Mouse (Mus musculus): ENCODE measurements around the gene Rhbdd3. TPM values are rescaled to one million over a fixed set of nuclear protein-coding genes. Genes with fewer than 3 reads are reported as not detected.

Rhbdd3 gene
- polyA plus RNA-seq, 1 experiment from 2014 or later: 19.6 TPM

GRCm38 (mm10) chr11:5055945-5056938 lies 42.5 kb upstream of the Rhbdd3 start:
- Histone ChIP-seq H3K4me3 (ENCODE audit: low read depth, low read length) (no peak overlapping the region), H3K4me2 (replicated peaks; ENCODE audit: low read depth) (no peak overlapping the region), H3K9ac (ENCODE audit: low read length) (no peak overlapping the region), H3K9me3 (ENCODE audit: control insufficient read depth, low read length) (no peaks in the 10 kb centered on the region), H3K4me1 (replicated peaks; ENCODE audit: control insufficient read depth, insufficient read depth) (peaks cover 4% of the 10 kb centered on the region; the same call in 1 of the 2 replicates), H3K36me3 (ENCODE audit: control insufficient read depth, insufficient read depth, low read length) (peaks cover 3% of the 10 kb centered on the region; the same call in 1 of the 2 replicates), H3K27ac (replicated peaks) (no peak overlapping the region), H3K27me3 (ENCODE audit: control insufficient read depth, insufficient read depth, low read length) (peaks cover 8% of the 10 kb centered on the region; the same call in 1 of the 2 replicates)
- no peak for TF ChIP-seq EP300 (optimal IDR thresholded peaks at IDR 0.05)
- TF ChIP-seq CTCF (IDR thresholded peaks at IDR 0.05; ENCODE audit: low read depth): no peak
- ATAC-seq (ENCODE audit: low FRiP score, low TSS enrichment) (no peak), DNase-seq (ENCODE audit: low spot score) (no peak)
- WGBS: 62% methylated on average over 23 of the region's 23 CpGs

DNA sequence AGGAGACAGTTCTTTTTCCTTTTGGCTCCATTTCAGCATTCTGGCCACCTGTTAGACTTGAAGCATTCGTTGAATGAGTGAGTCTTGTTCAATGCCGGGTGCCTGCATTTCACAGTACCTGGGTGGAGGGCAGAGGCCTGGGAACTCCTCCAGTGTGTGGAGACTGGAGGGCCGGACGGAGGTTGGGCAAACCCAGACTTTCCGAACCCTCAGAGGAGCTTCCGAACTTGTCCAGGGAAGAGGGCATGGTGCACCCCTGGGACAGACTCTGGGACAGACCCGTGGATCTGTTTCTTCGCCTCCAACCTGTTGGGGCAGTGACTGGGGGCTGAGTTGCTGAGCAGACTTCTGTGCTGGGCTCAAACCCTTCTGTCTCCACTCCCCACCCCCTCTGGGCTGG lies 41.7 kb upstream of the Rhbdd3 start:
- DNase-seq (ENCODE audit: low spot score): no peak
- Histone ChIP-seq H3K36me3 (ENCODE audit: control insufficient read depth, insufficient read depth, low read length) (peaks cover 3% of the 10 kb centered on the region; the same call in 1 of the 2 replicates), H3K9me3 (ENCODE audit: control insufficient read depth, low read length) (no peaks in the 10 kb centered on the region), H3K4me1 (replicated peaks; ENCODE audit: control insufficient read depth, insufficient read depth) (peaks cover 9% of the 10 kb centered on the region), H3K4me3 (ENCODE audit: low read depth, low read length) (no peak overlapping the region), H3K27me3 (ENCODE audit: control insufficient read depth, insufficient read depth, low read length) (peaks cover 10% of the 10 kb centered on the region; the same call in 1 of the 2 replicates), H3K27ac (replicated peaks) (no peak overlapping the region), H3K4me2 (replicated peaks; ENCODE audit: low read depth) (no peak overlapping the region), H3K9ac (ENCODE audit: low read length) (no peak overlapping the region)
- 68% methylated on average over 8 of the region's 8 CpGs for WGBS
- TF ChIP-seq CTCF (IDR thresholded peaks at IDR 0.05; ENCODE audit: low read depth) (no peak), EP300 (optimal IDR thresholded peaks at IDR 0.05) (no peak)
- no peak for ATAC-seq (ENCODE audit: low FRiP score, low TSS enrichment)

DNA sequence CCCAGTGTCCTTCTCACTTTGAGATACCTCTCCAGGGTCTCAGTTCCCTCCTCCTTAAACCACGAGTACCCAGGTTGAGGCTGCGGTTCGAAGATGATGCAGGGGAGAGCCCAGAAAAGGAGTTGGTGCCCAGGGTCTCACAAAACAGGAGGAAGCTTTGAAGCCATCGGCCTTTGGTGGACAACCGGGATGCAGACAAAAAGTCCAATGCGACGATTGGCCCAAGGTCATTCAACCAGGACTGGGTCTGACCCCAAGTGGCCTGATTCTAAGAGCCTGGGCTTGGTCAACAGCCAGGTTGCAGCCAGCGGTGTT lies 41.2 kb upstream of the Rhbdd3 start:
- Histone ChIP-seq H3K27ac (replicated peaks) (no peak overlapping the region), H3K9ac (ENCODE audit: low read length) (peak overlapping the region; percentile 61; the same call in 1 of the 2 replicates), H3K4me1 (replicated peaks; ENCODE audit: control insufficient read depth, insufficient read depth) (peaks cover 14% of the 10 kb centered on the region), H3K4me3 (ENCODE audit: low read depth, low read length) (peak overlapping the region; percentile 53), H3K36me3 (ENCODE audit: control insufficient read depth, insufficient read depth, low read length) (peaks cover 3% of the 10 kb centered on the region; the same call in 1 of the 2 replicates), H3K4me2 (replicated peaks; ENCODE audit: low read depth) (peak overlapping the region; percentile 95), H3K9me3 (ENCODE audit: control insufficient read depth, low read length) (no peaks in the 10 kb centered on the region), H3K27me3 (ENCODE audit: control insufficient read depth, insufficient read depth, low read length) (peaks cover 10% of the 10 kb centered on the region; the same call in 1 of the 2 replicates)
- ATAC-seq (ENCODE audit: low FRiP score, low TSS enrichment): no peak
- 30% methylated on average over 8 of the region's 8 CpGs for WGBS
- TF ChIP-seq CTCF (IDR thresholded peaks at IDR 0.05; ENCODE audit: low read depth) (no peak), EP300 (optimal IDR thresholded peaks at IDR 0.05) (no peak)
- no peak for DNase-seq (ENCODE audit: low spot score)

DNA sequence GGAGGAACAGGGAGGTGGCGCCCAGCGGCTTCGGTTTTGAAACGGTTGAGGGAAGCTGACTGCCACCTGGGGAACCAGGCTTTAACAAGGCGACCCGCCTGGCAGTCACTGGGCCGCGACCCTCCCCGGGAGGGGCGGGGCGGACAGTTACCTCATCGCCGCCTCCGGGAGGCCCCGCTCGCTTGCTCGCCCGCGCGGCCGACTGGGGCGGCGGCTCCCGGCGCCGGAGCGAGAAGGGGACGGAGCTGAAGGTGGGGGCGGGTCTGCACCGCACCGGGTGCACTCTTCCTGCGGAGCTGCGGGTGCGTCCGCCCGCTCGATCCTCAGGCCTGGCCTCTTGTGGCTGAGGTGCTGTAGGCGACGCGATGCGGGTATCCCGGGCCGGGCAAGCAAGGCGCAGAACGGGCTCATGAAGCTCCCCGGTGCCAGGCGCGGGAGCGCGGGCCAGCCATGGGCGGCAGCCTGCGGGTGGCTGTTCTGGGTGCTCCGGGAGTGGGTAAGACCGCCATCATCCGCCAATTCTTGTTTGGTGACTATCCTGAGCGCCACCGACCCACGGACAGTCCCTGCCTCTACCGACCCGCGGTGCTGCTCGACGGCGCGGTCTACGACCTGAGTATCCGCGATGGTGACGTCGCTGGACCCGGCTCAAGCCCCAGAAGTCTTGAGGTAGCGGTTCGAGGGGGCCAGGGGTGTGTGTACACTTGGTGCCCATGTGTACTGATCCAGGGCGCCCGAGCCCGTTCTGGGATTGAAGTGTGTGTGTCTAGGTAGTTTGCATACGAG lies 40.7 kb upstream of the Rhbdd3 start, which contains the start of gene Rasl10a:
Gene Rasl10a, plus strand, starts transcription at position 273 of the 786 bp plus-strand sequence.
- Histone ChIP-seq H3K9ac (ENCODE audit: low read length) (peak within 1 kb of the TSS; percentile 61), H3K36me3 (ENCODE audit: control insufficient read depth, insufficient read depth, low read length) (peaks cover 3% of the 10 kb centered on the region; the same call in 1 of the 2 replicates), H3K27ac (replicated peaks) (no peak within 1 kb of the TSS), H3K4me2 (replicated peaks; ENCODE audit: low read depth) (peak within 1 kb of the TSS; percentile 95), H3K27me3 (ENCODE audit: control insufficient read depth, insufficient read depth, low read length) (peaks cover 10% of the 10 kb centered on the region; the same call in 1 of the 2 replicates), H3K9me3 (ENCODE audit: control insufficient read depth, low read length) (no peaks in the 10 kb centered on the region), H3K4me1 (replicated peaks; ENCODE audit: control insufficient read depth, insufficient read depth) (peaks cover 16% of the 10 kb centered on the region), H3K4me3 (ENCODE audit: low read depth, low read length) (peak within 1 kb of the TSS; percentile 53)
- DNase-seq (ENCODE audit: low spot score) (peak; percentile 56), ATAC-seq (ENCODE audit: low FRiP score, low TSS enrichment) (no peak)
- 2% methylated on average over 73 of the region's 77 CpGs for WGBS
- TF ChIP-seq EP300 (optimal IDR thresholded peaks at IDR 0.05) (no peak), CTCF (IDR thresholded peaks at IDR 0.05; ENCODE audit: low read depth) (no peak)

- Histone ChIP-seq H3K4me2 (replicated peaks; ENCODE audit: low read depth) (no peak overlapping the region), H3K27me3 (ENCODE audit: control insufficient read depth, insufficient read depth, low read length) (peaks cover 10% of the 10 kb centered on the region; the same call in 1 of the 2 replicates), H3K36me3 (ENCODE audit: control insufficient read depth, insufficient read depth, low read length) (peaks cover 3% of the 10 kb centered on the region; the same call in 1 of the 2 replicates), H3K9ac (ENCODE audit: low read length) (no peak overlapping the region), H3K27ac (replicated peaks) (no peak overlapping the region), H3K4me1 (replicated peaks; ENCODE audit: control insufficient read depth, insufficient read depth) (peaks cover 20% of the 10 kb centered on the region), H3K9me3 (ENCODE audit: control insufficient read depth, low read length) (no peaks in the 10 kb centered on the region), H3K4me3 (ENCODE audit: low read depth, low read length) (no peak overlapping the region)
- ATAC-seq (ENCODE audit: low FRiP score, low TSS enrichment) (no peak), DNase-seq (ENCODE audit: low spot score) (no peak)
- 37% methylated on average over 9 of the region's 9 CpGs for WGBS
- TF ChIP-seq CTCF (IDR thresholded peaks at IDR 0.05; ENCODE audit: low read depth): no peak
- no peak for TF ChIP-seq EP300 (optimal IDR thresholded peaks at IDR 0.05)
Observed at GRCm38 (mm10) chr11:5058783-5059182, 39.9 kb upstream of the Rhbdd3 start.
